Mouse (Mus musculus) G1E (cell line): ENCODE measurements around the gene Sept10.

ENCODE experiments used
- CTCF ChIP-seq: IDR thresholded peaks from 2 replicates; pipeline ENCODE4 v1.5.1; 2012; ENCODE audit warnings: low read depth, low read length, inconsistent platforms, mixed read lengths
- GATA1 ChIP-seq: IDR thresholded peaks from 2 replicates; pipeline ENCODE4 v1.6.1; 2012; ENCODE audit warnings: borderline replicate concordance, low read length, inconsistent platforms, mixed read lengths
- GATA2 ChIP-seq: IDR thresholded peaks from 2 replicates; pipeline ENCODE4 v1.6.1; 2012; ENCODE audit warnings: low read depth, low read length, inconsistent platforms, borderline replicate concordance
- POLR2AphosphoS5 ChIP-seq: IDR thresholded peaks from 2 replicates; pipeline ENCODE4 v1.6.1; 2012; ENCODE audit warnings: low read depth, low read length, inconsistent platforms; ENCODE audit not compliant: insufficient replicate concordance
- TAL1 ChIP-seq: conservative IDR thresholded peaks from 2 replicates; pipeline ENCODE4 v1.6.1; 2012; ENCODE audit warnings: low read depth, low read length, inconsistent platforms, mixed read lengths

DNA sequence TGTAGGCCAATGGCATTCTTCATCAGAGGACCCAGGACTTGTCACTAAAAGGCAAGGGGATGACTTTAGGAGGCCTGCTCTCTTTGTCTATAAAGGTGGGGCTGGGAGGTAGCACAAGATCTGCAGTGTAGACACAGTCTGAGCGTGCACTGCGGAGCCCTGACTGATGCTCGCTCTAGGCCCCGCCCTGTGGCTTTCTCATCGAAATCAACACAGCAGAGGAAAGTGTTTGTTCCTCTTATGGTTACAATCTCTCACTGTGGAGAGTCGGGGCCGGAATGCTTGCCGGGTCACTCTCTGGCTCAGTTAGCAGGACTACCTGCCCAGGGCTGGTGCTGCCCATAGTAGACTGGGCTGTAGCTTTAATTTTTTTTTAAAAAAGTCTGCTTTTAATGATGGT, 108.9 kb downstream of the Sept10 start:
- TF ChIP-seq CTCF (no peak), GATA1 (no peak), TAL1 (no peak), POLR2AphosphoS5 (no peak), GATA2 (no peak)
